17 mouse cellular contexts compared by ENCODE assay signal in genomic region chr11:52368176-52368985, GRCm38 (mm10). TPM values are rescaled to one million over a fixed set of nuclear protein-coding genes. Genes with fewer than 3 reads are reported as not detected.
DNase-seq lines count a peak whose midpoint lies in the region; ATAC-seq and TF ChIP-seq lines count a peak whose summit lies in the region.
"Had no signal": no experiment of that assay in that cellular context is flagged by ENCODE, and none has a peak within 500 bp of the region (broad histone marks: within the 10 kb centered on the region; RNA-seq: fewer than 3 reads in every experiment).

No protein-coding gene starts in this region.

- H3K9ac ChIP-seq in lung, embryonic 14.5 days, result no peak overlapping the region
- peak overlapping the region; percentile 29; the same call in 1 of the 2 replicates for H3K9ac ChIP-seq in liver, embryonic 12.5 days
- H3K9ac ChIP-seq in stomach, postnatal 0 days (ENCODE audit: low read length), result 0 out of 2 replicates have a peak overlapping the region, but pooled peaks have one; percentile 23
- H3K9ac ChIP-seq: hindbrain, embryonic 14.5 days; lung, embryonic 15.5 days; midbrain, embryonic 13.5 days; neural tube, embryonic 12.5 days had no signal

- no peaks in the 10 kb centered on the region for H3K36me3 ChIP-seq in lung, embryonic 14.5 days (ENCODE audit: insufficient read depth)
- H3K36me3 ChIP-seq in liver, embryonic 12.5 days, result peaks cover 12% of the 10 kb centered on the region
- H3K36me3 ChIP-seq in stomach, postnatal 0 days (ENCODE audit: control insufficient read depth, insufficient read depth, low read length), result no peaks in the 10 kb centered on the region
- H3K36me3 ChIP-seq: lung, embryonic 15.5 days; midbrain, embryonic 13.5 days; neural tube, embryonic 12.5 days had no signal

- no peaks in the 10 kb centered on the region for H3K9me3 ChIP-seq in lung, embryonic 14.5 days (ENCODE audit: low read depth, low read length)
- H3K9me3 ChIP-seq in liver, embryonic 12.5 days (replicated peaks), result no peaks in the 10 kb centered on the region
- no peaks in the 10 kb centered on the region for H3K9me3 ChIP-seq in stomach, postnatal 0 days (ENCODE audit: control insufficient read depth, low read length)
- H3K9me3 ChIP-seq: heart, embryonic 10.5 days; lung, embryonic 15.5 days; midbrain, embryonic 13.5 days; neural tube, embryonic 12.5 days had no signal

- H3K27ac ChIP-seq in lung, embryonic 14.5 days (ENCODE audit: low read depth), result peak overlapping the region; percentile 15; the same call in 1 of the 2 replicates
- H3K27ac ChIP-seq in liver, embryonic 12.5 days, result no peak overlapping the region
- 0 out of 2 replicates have a peak overlapping the region, but pooled peaks have one; percentile 49 for H3K27ac ChIP-seq in stomach, postnatal 0 days (replicated peaks)
- H3K27ac ChIP-seq: heart, embryonic 10.5 days; hindbrain, embryonic 14.5 days; lung, embryonic 15.5 days; midbrain, embryonic 13.5 days; neural tube, embryonic 12.5 days had no signal

- no peak overlapping the region for H3K4me2 ChIP-seq in lung, embryonic 14.5 days
- H3K4me2 ChIP-seq in liver, embryonic 12.5 days, result no peak overlapping the region
- no peak overlapping the region for H3K4me2 ChIP-seq in stomach, postnatal 0 days (replicated peaks; ENCODE audit: low read depth)
- H3K4me2 ChIP-seq: hindbrain, embryonic 14.5 days; lung, embryonic 15.5 days; midbrain, embryonic 13.5 days; neural tube, embryonic 12.5 days had no signal

- TF ChIP-seq CTCF in lung, embryonic 14.5 days (IDR thresholded peaks at IDR 0.05; ENCODE audit: low read depth), result no peak
- TF ChIP-seq CTCF in stomach, postnatal 0 days (IDR thresholded peaks at IDR 0.05; ENCODE audit: low read depth), result no peak

- H3K4me1 ChIP-seq in lung, embryonic 14.5 days (ENCODE audit: insufficient read depth), result peaks cover 23% of the 10 kb centered on the region; the same call in 1 of the 2 replicates
- H3K4me1 ChIP-seq in liver, embryonic 12.5 days, result peaks cover 89% of the 10 kb centered on the region
- H3K4me1 ChIP-seq in stomach, postnatal 0 days (replicated peaks; ENCODE audit: control insufficient read depth, insufficient read depth), result peaks cover 9% of the 10 kb centered on the region

- TF ChIP-seq EP300 in stomach, postnatal 0 days (optimal IDR thresholded peaks at IDR 0.05), result no peak

- 57% methylated on average over 10 of the region's 10 CpGs for WGBS in lung, embryonic 14.5 days
- 50% methylated on average over 10 of the region's 10 CpGs for WGBS in liver, embryonic 12.5 days (ENCODE audit: insufficient replicate concordance)
- WGBS in stomach, postnatal 0 days, result 55% methylated on average over 10 of the region's 10 CpGs

- peak; percentile 11; the same call in 1 of the 2 replicates for ATAC-seq in frontal cortex, adult (ENCODE audit: low TSS enrichment)
- ATAC-seq in lung, embryonic 14.5 days (ENCODE audit: insufficient read depth), result no peak
- no peak for ATAC-seq in liver, embryonic 12.5 days
- no peak for ATAC-seq in stomach, postnatal 0 days (ENCODE audit: low FRiP score, low TSS enrichment)
- ATAC-seq: midbrain, embryonic 13.5 days had no signal

- no peaks in the 10 kb centered on the region for H3K27me3 ChIP-seq in lung, embryonic 14.5 days (ENCODE audit: insufficient read depth, low read length)
- no peaks in the 10 kb centered on the region for H3K27me3 ChIP-seq in liver, embryonic 12.5 days (replicated peaks)
- no peaks in the 10 kb centered on the region for H3K27me3 ChIP-seq in stomach, postnatal 0 days (ENCODE audit: control insufficient read depth, insufficient read depth, low read length)
- H3K27me3 ChIP-seq: lung, embryonic 15.5 days; midbrain, embryonic 13.5 days; neural tube, embryonic 12.5 days had no signal

- DNase-seq in frontal cortex, postnatal 10 days (ENCODE audit: low spot score in 2 of 2), result no peak
- no peak for DNase-seq in lung, embryonic 14.5 days
- DNase-seq in lung, postnatal 14 days, result no peak
- no peak for DNase-seq in stomach, postnatal 0 days (ENCODE audit: low spot score)
- no peak for DNase-seq in adrenal gland, adult 2 months
- DNase-seq in cerebellum, adult 18-20 months, result no peak
- DNase-seq: adrenal gland, postnatal 14 days; cerebellum, adult 11 months; embryo, embryonic 11 days; kidney, postnatal 10 days had no signal

- no peak overlapping the region for H3K4me3 ChIP-seq in lung, embryonic 14.5 days (ENCODE audit: low read depth, low read length)
- H3K4me3 ChIP-seq in liver, embryonic 12.5 days, result no peak overlapping the region
- H3K4me3 ChIP-seq in stomach, postnatal 0 days (ENCODE audit: low read depth, low read length), result no peak overlapping the region
- H3K4me3 ChIP-seq: heart, embryonic 10.5 days; lung, embryonic 15.5 days; midbrain, embryonic 13.5 days; neural tube, embryonic 12.5 days had no signal

RNA-seq across cellular contexts. Expression of gene Vdac1, which starts 7.7 kb away (rescaled TPM):
- polyA plus RNA-seq in lung, embryonic 14.5 days (2014; fragmentation: Nextera tagmentation; extraction: Ambion mirVana), result 219 TPM in 2 replicates
- polyA plus RNA-seq in liver, embryonic 12.5 days (2016; fragmentation: Nextera tagmentation; extraction: Ambion mirVana), result 156 and 159 TPM in 2 replicates
- 189 and 193 TPM in 2 replicates for polyA plus RNA-seq in stomach, postnatal 0 days (2015; fragmentation: Nextera tagmentation; extraction: Ambion mirVana)
- total RNA-seq in adrenal gland, adult 2 months (2021), result 100 to 1,000 TPM; 353 to 458 TPM
- 52.6 and 60.1 TPM in 2 replicates for polyA plus RNA-seq in adrenal gland, adult 2 months (2012; rRNA removed)

RNA-seq across cellular contexts. Expression of gene 9530068E07Rik, which starts 27.8 kb away (rescaled TPM):
- polyA plus RNA-seq in lung, embryonic 14.5 days (2014; fragmentation: Nextera tagmentation; extraction: Ambion mirVana), result 235 and 242 TPM in 2 replicates
- 72.5 and 76.4 TPM in 2 replicates for polyA plus RNA-seq in liver, embryonic 12.5 days (2016; fragmentation: Nextera tagmentation; extraction: Ambion mirVana)
- 104 and 115 TPM in 2 replicates for polyA plus RNA-seq in stomach, postnatal 0 days (2015; fragmentation: Nextera tagmentation; extraction: Ambion mirVana)
- total RNA-seq in adrenal gland, adult 2 months (2021), result 100 to 1,000 TPM; 142 to 144 TPM
- 241 and 242 TPM in 2 replicates for polyA plus RNA-seq in adrenal gland, adult 2 months (2012; rRNA removed)
